ENCODE assay signal across 26 mouse cellular contexts in the genomic region with DNA sequence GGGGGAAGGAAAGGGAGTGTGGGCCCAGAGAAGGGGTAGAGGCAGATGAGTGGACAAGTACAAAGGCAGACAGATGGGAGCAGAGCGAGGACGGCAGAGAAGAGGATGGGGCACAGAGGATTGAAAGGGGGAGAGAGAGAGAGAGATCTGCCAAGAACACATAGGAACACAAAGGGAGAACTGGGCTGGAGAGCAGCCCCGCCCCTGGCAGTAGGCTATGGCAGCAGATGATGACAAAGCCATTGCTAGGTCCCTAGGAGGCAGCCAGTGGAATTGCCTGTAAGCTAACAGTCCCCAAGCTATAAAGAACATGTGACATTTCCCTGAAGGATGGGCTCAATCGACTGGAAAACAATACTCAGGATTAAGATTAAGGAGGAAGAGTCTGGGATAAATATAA. TPM values are rescaled to one million over a fixed set of nuclear protein-coding genes. Genes with fewer than 3 reads are reported as not detected.
DNase-seq lines count a peak whose midpoint lies in the region; ATAC-seq and TF ChIP-seq lines count a peak whose summit lies in the region.
"Had no signal": no experiment of that assay in that cellular context is flagged by ENCODE, and none has a peak within 500 bp of the region (broad histone marks: within the 10 kb centered on the region; RNA-seq: fewer than 3 reads in every experiment).

No protein-coding gene starts in this region.

- DNase-seq in midbrain, embryonic 10.5 days (ENCODE audit: low spot score) = no peak
- peak; percentile 51 for DNase-seq in brain, embryonic 14.5 days (ENCODE audit: low read depth)
- DNase-seq in midbrain, embryonic 14.5 days = no peak
- DNase-seq in lung, postnatal 25 days (ENCODE audit: low spot score) = no peak
- DNase-seq in lung, postnatal 0 days (ENCODE audit: low spot score) = no peak
- DNase-seq in kidney, postnatal 36 days = no peak
- DNase-seq: adrenal gland, adult 2 months; B cell, adult 2 months; cerebellum, adult 18-20 months; cerebellum, postnatal 14 days; gastrocnemius, postnatal 10 days; kidney, postnatal 4 days; liver, embryonic 13.5 days; lung, embryonic 14.5 days; thymus, postnatal 25 days had no signal

- WGBS in midbrain, embryonic 10.5 days = 67% methylated on average over 4 of the region's 4 CpGs
- 47% methylated on average over 4 of the region's 4 CpGs for WGBS in midbrain, embryonic 16.5 days
- WGBS in hindbrain, embryonic 13.5 days = 40% methylated on average over 4 of the region's 4 CpGs
- 45% methylated on average over 4 of the region's 4 CpGs for WGBS in midbrain, embryonic 14.5 days
- 73% methylated on average over 4 of the region's 4 CpGs for WGBS in lung, postnatal 0 days

- no peak overlapping the region for H3K4me2 ChIP-seq in midbrain, embryonic 16.5 days (ENCODE audit: low read length)
- H3K4me2 ChIP-seq in hindbrain, embryonic 13.5 days = no peak overlapping the region
- no peak overlapping the region for H3K4me2 ChIP-seq in midbrain, embryonic 14.5 days (ENCODE audit: low read length)
- H3K4me2 ChIP-seq in lung, postnatal 0 days (replicated peaks; ENCODE audit: low read depth, low read length) = no peak overlapping the region
- H3K4me2 ChIP-seq: embryonic facial prominence, embryonic 12.5 days; forebrain, embryonic 15.5 days; liver, embryonic 13.5 days; lung, embryonic 14.5 days; stomach, embryonic 15.5 days had no signal

- no peak for TF ChIP-seq POLR2A in brain, embryonic 14.5 days (IDR thresholded peaks at IDR 0.05; ENCODE audit: borderline replicate concordance, extremely low read depth, insufficient read depth, insufficient read length, poor library complexity, severe bottlenecking)

- ATAC-seq in midbrain, embryonic 16.5 days = no peak
- ATAC-seq in hindbrain, embryonic 13.5 days (ENCODE audit: low FRiP score) = peak; percentile 67
- ATAC-seq in midbrain, embryonic 14.5 days (ENCODE audit: low FRiP score, low TSS enrichment) = 0 out of 2 replicates have a peak, but pooled peaks have one; percentile 21
- ATAC-seq in lung, postnatal 0 days = no peak
- ATAC-seq: forebrain, embryonic 15.5 days; intestine, embryonic 16.5 days; Patski had no signal

- peak overlapping the region; percentile 38 for H3K27ac ChIP-seq in midbrain, embryonic 10.5 days (replicated peaks)
- no peak overlapping the region for H3K27ac ChIP-seq in midbrain, embryonic 16.5 days (ENCODE audit: low read length)
- H3K27ac ChIP-seq in hindbrain, embryonic 13.5 days = peak overlapping the region; percentile 62
- no peak overlapping the region for H3K27ac ChIP-seq in midbrain, embryonic 14.5 days (replicated peaks; ENCODE audit: low read depth, low read length)
- H3K27ac ChIP-seq in lung, postnatal 0 days (ENCODE audit: low read length) = no peak overlapping the region
- H3K27ac ChIP-seq: embryonic facial prominence, embryonic 12.5 days; forebrain, embryonic 15.5 days; heart, embryonic 10.5 days; liver, embryonic 13.5 days; stomach, embryonic 15.5 days had no signal

- H3K9me3 ChIP-seq in midbrain, embryonic 10.5 days (replicated peaks) = no peaks in the 10 kb centered on the region
- H3K9me3 ChIP-seq in midbrain, embryonic 16.5 days (replicated peaks; ENCODE audit: control insufficient read depth, low read length, poor library complexity, severe bottlenecking) = no peaks in the 10 kb centered on the region
- H3K9me3 ChIP-seq in hindbrain, embryonic 13.5 days = no peaks in the 10 kb centered on the region
- H3K9me3 ChIP-seq in midbrain, embryonic 14.5 days (ENCODE audit: control insufficient read depth, low read length) = no peaks in the 10 kb centered on the region
- no peaks in the 10 kb centered on the region for H3K9me3 ChIP-seq in lung, postnatal 0 days (ENCODE audit: low read length)
- H3K9me3 ChIP-seq: embryonic facial prominence, embryonic 12.5 days; forebrain, embryonic 15.5 days; G1E; heart, embryonic 10.5 days; liver, embryonic 13.5 days; stomach, embryonic 15.5 days had no signal

- TF ChIP-seq CTCF in brain, embryonic 14.5 days (IDR thresholded peaks at IDR 0.05; ENCODE audit: borderline replicate concordance, extremely low read depth, insufficient read depth, insufficient read length) = no peak
- no peak for TF ChIP-seq CTCF in lung, postnatal 0 days (IDR thresholded peaks at IDR 0.05)

- peaks cover 27% of the 10 kb centered on the region for H3K4me1 ChIP-seq in midbrain, embryonic 10.5 days
- no peaks in the 10 kb centered on the region for H3K4me1 ChIP-seq in midbrain, embryonic 16.5 days (ENCODE audit: control insufficient read depth, insufficient read depth, low read length)
- peaks cover 15% of the 10 kb centered on the region for H3K4me1 ChIP-seq in hindbrain, embryonic 13.5 days (replicated peaks)
- H3K4me1 ChIP-seq in midbrain, embryonic 14.5 days (ENCODE audit: control insufficient read depth, insufficient read depth, low read length) = peaks cover 5% of the 10 kb centered on the region; the same call in 1 of the 2 replicates
- H3K4me1 ChIP-seq in lung, postnatal 0 days (ENCODE audit: insufficient read depth, low read depth, low read length) = no peaks in the 10 kb centered on the region
- H3K4me1 ChIP-seq: embryonic facial prominence, embryonic 12.5 days; heart, embryonic 10.5 days; liver, embryonic 13.5 days; stomach, embryonic 15.5 days had no signal

- no peaks in the 10 kb centered on the region for H3K27me3 ChIP-seq in midbrain, embryonic 10.5 days (ENCODE audit: low read depth, poor library complexity, severe bottlenecking)
- no peaks in the 10 kb centered on the region for H3K27me3 ChIP-seq in midbrain, embryonic 16.5 days (ENCODE audit: control insufficient read depth, insufficient read depth, low read depth, low read length)
- H3K27me3 ChIP-seq in hindbrain, embryonic 13.5 days = no peaks in the 10 kb centered on the region
- no peaks in the 10 kb centered on the region for H3K27me3 ChIP-seq in midbrain, embryonic 14.5 days (ENCODE audit: control insufficient read depth, insufficient read depth, low read length)
- H3K27me3 ChIP-seq in lung, postnatal 0 days (replicated peaks; ENCODE audit: insufficient read depth, low read length) = no peaks in the 10 kb centered on the region
- H3K27me3 ChIP-seq: CH12.LX; embryonic facial prominence, embryonic 12.5 days; forebrain, embryonic 15.5 days; liver, embryonic 13.5 days; Patski; stomach, embryonic 15.5 days had no signal

- H3K4me3 ChIP-seq in midbrain, embryonic 10.5 days = no peak overlapping the region
- H3K4me3 ChIP-seq in midbrain, embryonic 16.5 days (ENCODE audit: low read depth, low read length) = no peak overlapping the region
- H3K4me3 ChIP-seq in hindbrain, embryonic 13.5 days = no peak overlapping the region
- H3K4me3 ChIP-seq in midbrain, embryonic 14.5 days (replicated peaks; ENCODE audit: low read depth, low read length) = no peak overlapping the region
- H3K4me3 ChIP-seq in lung, postnatal 0 days (ENCODE audit: low read depth, low read length) = no peak overlapping the region
- H3K4me3 ChIP-seq: embryonic facial prominence, embryonic 12.5 days; erythroblast, embryonic 14.5 days; forebrain, embryonic 15.5 days; heart, embryonic 10.5 days; liver, embryonic 13.5 days; stomach, embryonic 15.5 days had no signal

- no peaks in the 10 kb centered on the region for H3K36me3 ChIP-seq in midbrain, embryonic 10.5 days
- no peaks in the 10 kb centered on the region for H3K36me3 ChIP-seq in midbrain, embryonic 16.5 days (ENCODE audit: control insufficient read depth, insufficient read depth, low read length)
- no peaks in the 10 kb centered on the region for H3K36me3 ChIP-seq in hindbrain, embryonic 13.5 days
- no peaks in the 10 kb centered on the region for H3K36me3 ChIP-seq in midbrain, embryonic 14.5 days (ENCODE audit: control insufficient read depth, insufficient read depth, low read length)
- H3K36me3 ChIP-seq in lung, postnatal 0 days (ENCODE audit: insufficient read depth, low read length) = no peaks in the 10 kb centered on the region
- H3K36me3 ChIP-seq: embryonic facial prominence, embryonic 12.5 days; forebrain, embryonic 15.5 days; G1E; heart, embryonic 10.5 days; liver, embryonic 13.5 days; stomach, embryonic 15.5 days had no signal

- H3K9ac ChIP-seq in midbrain, embryonic 16.5 days (ENCODE audit: low read depth, low read length) = no peak overlapping the region
- no peak overlapping the region for H3K9ac ChIP-seq in hindbrain, embryonic 13.5 days
- no peak overlapping the region for H3K9ac ChIP-seq in midbrain, embryonic 14.5 days (replicated peaks; ENCODE audit: low read length)
- no peak overlapping the region for H3K9ac ChIP-seq in lung, postnatal 0 days (replicated peaks; ENCODE audit: low read depth)
- H3K9ac ChIP-seq: embryonic facial prominence, embryonic 12.5 days; forebrain, embryonic 15.5 days; liver, embryonic 13.5 days; lung, embryonic 14.5 days; stomach, embryonic 15.5 days had no signal

- no peak for TF ChIP-seq EP300 in lung, postnatal 0 days (IDR thresholded peaks at IDR 0.05)

RNA-seq across cellular contexts. Expression of a gene that starts 11.9 kb away (rescaled TPM):
- 12.5 and 15.3 TPM in 2 replicates for polyA plus RNA-seq in midbrain, embryonic 10.5 days (2016; fragmentation: Nextera tagmentation; extraction: Ambion mirVana)
- polyA plus RNA-seq in midbrain, embryonic 16.5 days (2015; fragmentation: Nextera tagmentation; extraction: Ambion mirVana) = 8.8 and 9.9 TPM in 2 replicates
- polyA plus RNA-seq in brain, embryonic 14.5 days (2012; rRNA removed) = 6.8 and 10.0 TPM in 2 replicates
- polyA plus RNA-seq in hindbrain, embryonic 13.5 days (2015; fragmentation: Nextera tagmentation; extraction: Ambion mirVana) = 10.7 and 11.2 TPM in 2 replicates
- polyA plus RNA-seq in midbrain, embryonic 14.5 days (2014; fragmentation: Nextera tagmentation; extraction: Ambion mirVana) = 7.5 and 13.1 TPM in 2 replicates
- polyA plus RNA-seq in lung, postnatal 0 days (2015; fragmentation: Nextera tagmentation; extraction: Ambion mirVana) = 11.2 and 11.6 TPM in 2 replicates

Comparison
In these comparisons a context has a peak if more than half of its experiments do, and no peak if none do; other contexts are left out.
1. H3K27ac ChIP-seq: peak in midbrain, embryonic 10.5 days (single experiment) and hindbrain, embryonic 13.5 days (single experiment); none in midbrain, embryonic 16.5 days (single experiment), midbrain, embryonic 14.5 days (single experiment) and lung, postnatal 0 days (single experiment).
2. ATAC-seq: peak in hindbrain, embryonic 13.5 days (single experiment) and midbrain, embryonic 14.5 days (single experiment); none in midbrain, embryonic 16.5 days (single experiment) and lung, postnatal 0 days (single experiment).